Mouse (Mus musculus) neural tube, embryonic 10.5 days (tissue): ENCODE measurements around the gene Rd3l.
"Not testable (repeated sequence)": the region's sequence is repeated elsewhere in the genome, so short reads cannot be mapped to it uniquely, and the experiment has no call there.

Experiments used
- DNase-seq: peaks from one replicate; pipeline ENCODE4 v3.0.0-alpha.2; 2017; ENCODE audit warnings: low spot score; ENCODE audit errors: extremely low spot score

Rd3l gene

GRCm38 (mm10) chr12:111966683-111967173 lies 14.4 kb downstream of the Rd3l start, which contains the start of gene Atp5mpl:
Gene Atp5mpl (minus strand): TSS chr12:111966977.
- DNase-seq = peak; percentile 99

DNA sequence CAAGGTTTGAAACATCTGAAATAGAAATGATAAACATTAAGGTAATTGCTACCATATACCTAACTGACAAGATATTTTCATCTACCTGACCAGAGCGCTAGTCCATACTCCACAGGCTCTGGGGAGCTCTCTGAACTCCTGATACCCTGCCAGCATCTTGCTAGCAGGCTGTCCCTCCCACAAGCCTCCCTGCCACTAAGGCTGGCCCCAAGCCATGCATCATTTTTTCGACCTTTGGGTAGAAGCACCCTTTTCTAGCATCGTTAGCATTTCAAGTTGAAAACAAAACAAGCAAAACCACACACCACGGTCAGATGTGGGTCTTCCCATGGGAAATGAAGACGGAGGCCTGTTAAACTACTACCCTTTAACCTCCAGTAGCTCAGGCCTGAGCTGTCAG lies 17.8 kb downstream of the Rd3l start:
- no peak for DNase-seq

DNA sequence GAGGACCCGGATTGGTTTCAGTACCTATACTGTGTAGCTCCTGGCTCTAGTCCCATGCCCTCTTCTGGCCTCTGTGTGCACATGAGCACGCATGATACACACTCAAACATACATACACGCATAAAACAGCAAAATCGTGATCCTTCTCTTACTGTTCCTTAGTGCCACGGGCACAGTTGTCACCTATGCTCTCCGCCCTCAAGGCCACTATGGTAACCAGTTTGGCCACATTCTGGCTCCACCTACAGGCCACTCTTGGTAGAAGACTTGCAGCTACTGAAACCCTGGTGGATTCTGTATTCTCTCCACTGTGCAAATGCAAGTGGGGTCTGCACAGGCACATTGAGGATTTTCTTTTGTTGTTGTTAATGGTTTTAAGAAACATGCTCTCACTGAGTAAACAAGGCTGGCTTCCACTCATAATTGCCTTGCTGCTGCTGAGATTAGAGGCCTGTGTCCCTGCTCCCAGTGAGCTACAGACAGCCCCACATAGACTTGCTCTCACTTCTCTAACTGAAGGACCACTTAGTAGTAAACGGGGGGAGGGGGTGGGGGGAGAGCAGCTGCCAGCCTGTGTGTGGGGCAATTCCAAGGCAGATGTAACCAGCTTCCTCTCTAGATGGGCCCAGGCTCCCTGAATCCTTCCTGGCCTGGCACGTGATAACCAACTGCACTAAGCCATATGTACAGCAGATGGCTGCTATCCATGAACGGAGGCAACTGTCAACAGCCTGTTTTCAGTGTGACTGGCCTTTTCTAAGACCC lies 22.8 kb downstream of the Rd3l start:
- DNase-seq = peak; percentile 62

DNA sequence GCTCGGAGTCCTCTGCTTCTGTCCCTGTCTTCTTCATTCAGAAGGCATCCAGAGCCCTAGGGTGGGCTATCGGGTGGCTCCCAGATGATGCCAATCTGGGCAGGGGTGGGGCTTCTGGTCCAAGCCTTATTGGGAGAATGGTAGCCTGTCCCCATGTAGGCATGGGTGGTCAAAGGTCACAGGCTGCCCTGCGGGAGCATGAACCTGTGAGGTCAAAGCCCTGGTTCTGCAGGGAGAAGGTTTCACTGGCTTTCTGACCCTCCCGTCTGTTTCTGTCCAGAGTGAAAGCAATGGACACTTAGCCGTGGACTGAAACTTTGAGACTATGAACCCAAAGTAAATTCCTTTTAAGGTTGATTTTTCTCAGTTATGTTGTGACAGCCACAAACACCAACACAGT lies 24.9 kb downstream of the Rd3l start:
- DNase-seq = no peak

DNA sequence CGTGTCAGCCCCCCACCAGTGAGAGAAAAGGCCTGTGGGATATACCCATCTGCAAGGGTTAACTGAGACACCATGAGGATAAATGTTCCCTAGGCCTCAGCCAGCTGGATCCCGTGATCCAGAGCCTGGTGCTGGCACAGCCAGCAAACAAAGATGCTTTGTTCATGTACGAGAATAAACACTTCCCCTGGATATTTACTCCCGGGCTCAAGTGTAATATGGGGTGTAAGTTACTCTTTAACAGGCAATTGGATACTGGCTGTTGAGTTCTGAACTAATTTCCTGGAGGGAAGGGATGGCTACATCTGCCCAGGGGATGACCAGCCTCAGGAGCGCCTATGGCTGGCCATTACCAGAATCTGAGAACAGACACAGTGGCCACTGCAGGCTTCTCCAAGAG lies 29.4 kb downstream of the Rd3l start:
- no peak for DNase-seq

GRCm38 (mm10) chr12:111950486-111950885 lies 30.6 kb downstream of the Rd3l start:
- no peak for DNase-seq

- DNase-seq = no peak
These were observed 34.4 kb downstream of the Rd3l start for GRCm38 (mm10) chr12:111946716-111947115.

GRCm38 (mm10) chr12:111945765-111946655 lies 35.1 kb downstream of the Rd3l start:
- not testable (repeated sequence) for DNase-seq

DNA sequence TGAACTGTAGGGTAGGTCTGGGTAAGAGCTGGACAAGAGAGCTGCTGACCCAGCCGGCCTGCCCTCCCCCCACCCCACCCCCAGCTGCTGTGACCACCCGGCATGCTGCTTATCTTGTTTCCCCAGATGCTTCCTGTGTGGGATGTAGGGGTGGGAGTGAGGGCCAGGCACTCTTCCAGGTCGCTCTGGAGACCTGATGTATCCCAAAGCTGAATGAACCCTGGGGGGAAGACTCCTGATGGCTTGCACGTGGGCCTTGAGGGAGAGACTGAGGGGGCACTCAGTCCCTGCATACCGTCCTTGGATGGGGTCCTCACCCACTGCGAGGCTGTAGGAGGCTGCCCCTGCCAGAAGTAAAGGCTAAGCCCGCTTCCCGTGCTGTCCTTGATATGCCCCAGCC lies 36.0 kb downstream of the Rd3l start:
- no peak for DNase-seq

DNA sequence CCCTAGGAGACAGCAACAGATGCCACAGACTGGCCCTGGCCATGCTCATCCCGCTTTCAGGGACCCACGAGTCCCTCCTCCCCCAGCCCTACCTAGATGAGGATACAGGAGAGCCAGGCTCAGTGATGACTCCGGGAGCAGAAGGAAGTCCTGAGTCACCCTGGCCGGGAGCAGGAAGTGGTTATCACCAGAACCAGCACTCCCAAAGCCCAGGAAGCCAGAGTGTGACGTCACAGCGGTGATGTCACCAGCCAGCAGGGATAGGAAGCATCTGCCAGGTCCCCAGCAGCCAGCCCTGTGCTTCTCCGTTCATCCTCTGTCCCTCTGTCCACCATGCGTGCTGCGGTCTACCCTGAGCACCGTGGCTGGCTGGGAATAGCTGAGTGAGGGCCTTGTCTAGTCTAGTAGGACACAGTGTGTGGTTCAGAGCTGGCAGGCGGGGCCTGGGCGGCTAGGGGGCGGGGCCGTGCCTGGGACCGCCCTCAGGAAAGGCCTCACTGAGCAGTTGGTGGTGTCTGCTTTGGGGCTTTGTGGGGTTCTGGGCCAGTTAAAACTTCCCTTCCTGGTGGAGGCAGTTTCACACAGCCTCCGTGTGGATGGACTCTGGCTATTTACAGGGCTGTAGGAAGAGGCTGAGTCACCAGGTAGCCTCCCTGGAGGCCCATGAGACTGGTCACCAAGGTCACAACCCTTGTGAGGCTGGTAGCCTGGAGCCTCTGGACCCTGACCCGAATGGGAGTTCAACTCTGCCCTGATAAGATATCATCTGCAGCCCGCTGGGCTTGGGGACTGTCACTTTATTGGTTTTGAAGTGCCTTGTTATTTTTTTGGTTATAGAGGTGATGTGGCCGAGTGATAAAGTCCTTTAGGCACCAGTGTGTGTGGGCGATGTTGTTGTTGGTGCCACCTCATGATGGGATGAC lies 36.8 kb downstream of the Rd3l start:
- DNase-seq = not testable (repeated sequence)

GRCm38 (mm10) chr12:111943421-111944064 lies 37.6 kb downstream of the Rd3l start:
- no peak for DNase-seq

DNA sequence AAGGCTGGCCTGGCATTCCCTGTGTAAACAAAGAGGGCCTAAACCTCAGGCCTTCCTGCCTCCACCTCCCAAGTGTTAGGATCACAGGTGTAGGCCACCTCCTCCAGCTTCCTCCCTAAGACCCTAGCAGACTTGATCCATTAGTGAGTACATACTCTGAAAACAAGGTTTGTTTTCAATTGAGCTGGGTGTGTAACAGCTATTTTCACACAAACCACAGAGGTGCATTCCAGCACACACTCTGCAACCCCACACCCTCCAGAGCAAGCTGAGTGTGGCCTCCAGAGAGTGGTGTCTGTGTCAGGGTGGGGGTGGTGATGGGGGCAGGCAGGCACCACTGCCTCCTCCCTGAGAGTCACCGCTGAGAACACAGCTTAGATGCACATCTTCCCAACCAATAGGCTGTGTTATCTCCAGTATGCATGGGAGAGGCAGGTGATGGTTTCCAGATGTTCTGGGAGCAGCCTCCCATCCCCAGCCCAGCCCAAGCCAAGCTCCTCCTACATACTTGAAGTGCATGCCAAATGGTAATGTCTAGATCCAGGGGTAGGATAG lies 42.4 kb downstream of the Rd3l start:
- DNase-seq = peak; percentile 60

GRCm38 (mm10) chr12:111936706-111937550 lies 44.2 kb downstream of the Rd3l start:
- DNase-seq = no peak

GRCm38 (mm10) chr12:111933971-111934370 lies 47.1 kb downstream of the Rd3l start:
- no peak for DNase-seq

DNA sequence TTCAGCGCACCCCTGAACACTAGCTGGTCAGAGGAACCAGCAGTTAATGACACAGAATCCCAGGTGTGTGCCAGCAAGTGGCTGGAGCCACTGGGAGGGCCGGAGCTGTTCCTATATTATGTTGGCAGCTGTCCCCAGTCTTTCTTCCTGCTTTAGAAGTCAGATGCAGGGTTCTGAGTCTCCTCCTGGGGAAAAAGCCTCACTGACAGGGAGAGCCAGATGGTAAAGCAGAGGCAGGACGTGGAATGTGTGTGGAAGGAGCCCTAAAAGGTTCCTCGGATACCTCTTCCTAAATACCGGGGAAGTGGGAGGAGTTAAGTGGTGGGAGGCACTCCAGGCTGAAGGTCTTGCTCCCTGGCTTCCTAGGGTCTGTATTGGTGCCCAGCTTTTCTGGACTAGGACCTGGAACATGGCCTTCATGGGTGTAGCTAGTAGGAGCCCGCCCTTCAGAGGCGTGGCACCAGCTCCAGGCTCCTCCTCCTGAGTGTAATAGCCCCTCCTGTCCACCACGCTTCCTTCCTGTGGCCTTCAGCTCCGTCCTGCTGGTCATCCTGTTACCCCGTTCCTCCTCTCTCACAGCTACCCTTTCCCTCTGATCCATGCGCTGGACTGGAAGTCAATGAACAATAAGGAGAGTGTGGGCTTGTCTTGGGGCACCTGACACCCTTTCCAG lies 47.9 kb downstream of the Rd3l start:
- DNase-seq = no peak

GRCm38 (mm10) chr12:111932513-111932912 lies 48.6 kb downstream of the Rd3l start:
- no peak for DNase-seq

- DNase-seq = no peak
These were observed 49.6 kb downstream of the Rd3l start for GRCm38 (mm10) chr12:111931411-111932025.
